8 mouse cellular contexts compared by ENCODE assay signal in genomic region chr11:4947813-4948174, GRCm38 (mm10). TPM values are rescaled to one million over a fixed set of nuclear protein-coding genes. Genes with fewer than 3 reads are reported as not detected.
DNase-seq lines count a peak whose midpoint lies in the region; ATAC-seq and TF ChIP-seq lines count a peak whose summit lies in the region.

Nefh (minus strand) TSS chr11:4948064.

- no peak for ATAC-seq in heart, embryonic 15.5 days (replicated peaks; ENCODE audit: insufficient number of reproducible peaks, insufficient read depth, low FRiP score, low read depth)
- peak; percentile 34; the same call in 1 of the 2 replicates for ATAC-seq in intestine, embryonic 14.5 days (replicated peaks; ENCODE audit: low FRiP score, low TSS enrichment, low read depth)

- peak within 1 kb of the TSS; percentile 54 for H3K4me3 ChIP-seq in heart, embryonic 15.5 days
- H3K4me3 ChIP-seq in E14TG2a.4 (replicated peaks; ENCODE audit: low read length) = peak within 1 kb of the TSS; percentile 91
- H3K4me3 ChIP-seq in brown adipose tissue, adult 24 weeks (ENCODE audit: insufficient read depth, low read depth, low read length) = peak within 1 kb of the TSS; percentile 56
- H3K4me3 ChIP-seq in intestine, embryonic 14.5 days (ENCODE audit: low read depth, low read length) = peak within 1 kb of the TSS; percentile 47
- peak within 1 kb of the TSS; percentile 64 for H3K4me3 ChIP-seq in midbrain, embryonic 10.5 days

- intact Hi-C loops in heart, postnatal 10 days (cut with DNase I) = loop anchor here (2.0 kb wide), 1 partner anchor 27 kb away; no protein-coding TSS in a partner anchor

- peaks cover 21% of the 10 kb centered on the region for H3K4me1 ChIP-seq in heart, embryonic 15.5 days (replicated peaks)
- H3K4me1 ChIP-seq in E14TG2a.4 (replicated peaks; ENCODE audit: low read depth, low read length) = peaks cover 33% of the 10 kb centered on the region
- 0 out of 2 replicates have a peak, but pooled peaks cover 3% of the 10 kb centered on the region for H3K4me1 ChIP-seq in brown adipose tissue, adult 24 weeks (ENCODE audit: control insufficient read depth, insufficient read depth, insufficient read length, low read length)
- H3K4me1 ChIP-seq in intestine, embryonic 14.5 days (replicated peaks; ENCODE audit: control insufficient read depth, insufficient read depth, low read length) = peaks cover 6% of the 10 kb centered on the region; the same call in 1 of the 2 replicates
- peaks cover 29% of the 10 kb centered on the region for H3K4me1 ChIP-seq in midbrain, embryonic 10.5 days

- no peak for TF ChIP-seq CTCF in E14TG2a.4 (conservative IDR thresholded peaks at IDR 0.05; ENCODE audit: low read length)

- peak within 1 kb of the TSS; percentile 16; the same call in 1 of the 2 replicates for H3K9ac ChIP-seq in heart, embryonic 15.5 days
- peak within 1 kb of the TSS; percentile 27; the same call in 1 of the 2 replicates for H3K9ac ChIP-seq in intestine, embryonic 14.5 days (ENCODE audit: low read length)

- WGBS in heart, embryonic 15.5 days = 2% methylated on average over 41 of the region's 41 CpGs
- WGBS in intestine, embryonic 14.5 days = 2% methylated on average over 35 of the region's 41 CpGs
- WGBS in midbrain, embryonic 10.5 days = under 1% methylated on average over 40 of the region's 41 CpGs

- H3K9me3 ChIP-seq in heart, embryonic 15.5 days (replicated peaks) = no peaks in the 10 kb centered on the region
- peaks cover 11% of the 10 kb centered on the region for H3K9me3 ChIP-seq in E14TG2a.4 (ENCODE audit: low read length)
- H3K9me3 ChIP-seq in intestine, embryonic 14.5 days (ENCODE audit: control insufficient read depth, low read length) = no peaks in the 10 kb centered on the region
- 0 out of 2 replicates have a peak, but pooled peaks cover 5% of the 10 kb centered on the region for H3K9me3 ChIP-seq in midbrain, embryonic 10.5 days (replicated peaks)

- H3K27ac ChIP-seq in heart, embryonic 15.5 days = no peak within 1 kb of the TSS
- H3K27ac ChIP-seq in brown adipose tissue, adult 24 weeks (replicated peaks; ENCODE audit: low read depth, low read length) = no peak within 1 kb of the TSS
- H3K27ac ChIP-seq in intestine, embryonic 14.5 days (ENCODE audit: low read depth) = no peak within 1 kb of the TSS
- peak within 1 kb of the TSS; percentile 70 for H3K27ac ChIP-seq in midbrain, embryonic 10.5 days (replicated peaks)

- no peak for DNase-seq in heart, postnatal 10 days
- no peak for DNase-seq in intestine, embryonic 14.5 days (ENCODE audit: low spot score)
- peak; percentile 30 for DNase-seq in midbrain, embryonic 10.5 days (ENCODE audit: low spot score)
- no peak for DNase-seq in urinary bladder, postnatal 25 days (ENCODE audit: low spot score)
- DNase-seq in kidney, postnatal 25 days = no peak

- H3K4me2 ChIP-seq in heart, embryonic 15.5 days = peak within 1 kb of the TSS; percentile 95
- H3K4me2 ChIP-seq in intestine, embryonic 14.5 days (ENCODE audit: low read length) = peak within 1 kb of the TSS; percentile 86

- no peaks in the 10 kb centered on the region for H3K36me3 ChIP-seq in heart, embryonic 15.5 days
- H3K36me3 ChIP-seq in E14TG2a.4 (ENCODE audit: insufficient read depth, low read length) = peaks cover 32% of the 10 kb centered on the region
- H3K36me3 ChIP-seq in intestine, embryonic 14.5 days (ENCODE audit: control insufficient read depth, insufficient read depth, low read length) = no peaks in the 10 kb centered on the region
- H3K36me3 ChIP-seq in midbrain, embryonic 10.5 days = no peaks in the 10 kb centered on the region

- peaks cover 86% of the 10 kb centered on the region for H3K27me3 ChIP-seq in heart, embryonic 15.5 days
- H3K27me3 ChIP-seq in E14TG2a.4 (ENCODE audit: insufficient read depth, low read length) = peaks cover 78% of the 10 kb centered on the region
- peaks cover 85% of the 10 kb centered on the region for H3K27me3 ChIP-seq in intestine, embryonic 14.5 days (replicated peaks; ENCODE audit: control insufficient read depth, insufficient read depth, low read length)
- peaks cover 92% of the 10 kb centered on the region for H3K27me3 ChIP-seq in midbrain, embryonic 10.5 days (ENCODE audit: low read depth, poor library complexity, severe bottlenecking)

RNA-seq across cellular contexts. Expression of gene Nefh, which starts in this region (rescaled TPM):
- 0.13 and 0.60 TPM in 2 replicates for polyA plus RNA-seq in heart, embryonic 15.5 days (2015; fragmentation: Nextera tagmentation; extraction: Ambion mirVana)
- under 1 TPM in 1 of 2 experiments, not detected in 1; 0.07 TPM for total RNA-seq in heart, postnatal 10 days (2021)
- polyA plus RNA-seq in brown adipose tissue, adult 24 weeks (2012; ENCODE audit: insufficient read depth, insufficient read length, missing spikeins) = not detected in 2 replicates
- polyA plus RNA-seq in intestine, embryonic 14.5 days (2014; fragmentation: Nextera tagmentation; extraction: Ambion mirVana) = 1.1 and 1.2 TPM in 2 replicates
- polyA plus RNA-seq in midbrain, embryonic 10.5 days (2016; fragmentation: Nextera tagmentation; extraction: Ambion mirVana) = 0.23 and 0.29 TPM in 2 replicates

Comparison
In these comparisons a context has a peak if more than half of its experiments do, and no peak if none do; other contexts are left out.
1. Peak in DNase-seq, H3K4me3 ChIP-seq and H3K27ac ChIP-seq in midbrain, embryonic 10.5 days; RNA of the gene not detected or under 1 TPM.